Mouse (Mus musculus): ENCODE results near the gene Gpr26. TPM values are rescaled to one million over a fixed set of nuclear protein-coding genes. Genes with fewer than 3 reads are reported as not detected.

The Gpr26 gene
- total and polyA plus RNA-seq, 3 experiments = not detected

DNA sequence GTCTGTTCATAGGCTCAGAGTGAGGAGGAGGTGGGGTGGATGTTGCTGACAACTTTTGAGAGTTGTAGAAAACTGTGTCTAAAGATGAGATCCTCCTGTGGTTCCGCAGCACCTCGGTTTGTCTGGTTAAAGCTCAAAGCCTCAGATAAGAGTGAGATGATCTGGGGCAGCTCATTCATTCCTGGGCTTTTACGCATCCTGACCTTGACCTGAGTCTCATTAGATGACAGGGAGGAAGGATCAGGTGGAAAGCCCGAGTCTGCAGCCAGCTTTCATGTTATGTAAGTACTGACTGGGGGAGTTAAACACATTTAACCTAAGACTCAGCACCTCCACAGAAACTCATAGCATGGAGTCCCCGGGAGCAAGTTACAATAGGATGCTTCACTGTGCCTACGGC, 60.4 kb downstream of the Gpr26 start:
- H3K4me3 ChIP-seq (replicated peaks in 1 of 3; ENCODE audit: low read depth in 2 of 3, low read length in 2 of 3, poor library complexity in 1 of 3) = no peak overlapping the region
- no peak overlapping the region for H3K27ac ChIP-seq (ENCODE audit: insufficient read depth, low read depth)
- no peak overlapping the region for H3K4me2 ChIP-seq (ENCODE audit: insufficient read depth, low read depth, poor library complexity, severe bottlenecking)
- in situ Hi-C loops (cut with MboI; ENCODE audit: low pct_ligation_motif_present, low pct_unique_long_range_greater_than_20kb, low sequenced_read_pairs) (no loop called here), dilution Hi-C loops (cut with MboI; ENCODE audit: extremely low pct_ligation_motif_present, extremely low pct_unique_long_range_greater_than_20kb, low sequenced_read_pairs) (no loop called here)
- no peaks in the 10 kb centered on the region for H3K36me3 ChIP-seq (replicated peaks in 1 of 2; ENCODE audit: control insufficient read depth in 1 of 2, insufficient read depth in 1 of 2, low read length in 1 of 2)
- H3K27me3 ChIP-seq (replicated peaks) = peaks cover 77% of the 10 kb centered on the region
- H3K9me3 ChIP-seq (replicated peaks; ENCODE audit: low read length) = no peaks in the 10 kb centered on the region
- no peak for DNase-seq (ENCODE audit: extremely low read depth)
- no peaks in the 10 kb centered on the region for H3K79me2 ChIP-seq (replicated peaks; ENCODE audit: control insufficient read depth, extremely low read depth, insufficient read depth, poor library complexity, severe bottlenecking)
- H3K4me1 ChIP-seq (ENCODE audit: control insufficient read depth in 1 of 2, insufficient read depth in 2 of 2) = no peaks in the 10 kb centered on the region
- TF ChIP-seq JUN (IDR thresholded peaks at IDR 0.05; ENCODE audit: insufficient read depth, low read depth, low read length) (no peak), EP300 (IDR thresholded peaks at IDR 0.05; ENCODE audit: low read length) (no peak), TBP (conservative IDR thresholded peaks at IDR 0.05; ENCODE audit: low read depth, low read length) (no peak), MXI1 (IDR thresholded peaks at IDR 0.05; ENCODE audit: low read depth, low read length) (no peak), ZNF384 (IDR thresholded peaks at IDR 0.05; ENCODE audit: low read depth, low read length) (no peak), MYC (IDR thresholded peaks at IDR 0.05; ENCODE audit: low read depth, low read length) (no peak), MEF2A (IDR thresholded peaks at IDR 0.05; ENCODE audit: borderline replicate concordance, low read depth, low read length) (no peak), TCF12 (IDR thresholded peaks at IDR 0.05; ENCODE audit: low read depth, low read length) (no peak), SMC3 (IDR thresholded peaks at IDR 0.05; ENCODE audit: low read depth, low read length) (no peak), MAZ (IDR thresholded peaks at IDR 0.05; ENCODE audit: low read depth, low read length) (no peak), IRF4 (IDR thresholded peaks at IDR 0.05; ENCODE audit: low read depth, low read length) (no peak), E2F4 (IDR thresholded peaks at IDR 0.05; ENCODE audit: insufficient replicate concordance, low read depth, low read length) (no peak), SIN3A (IDR thresholded peaks at IDR 0.05; ENCODE audit: low read length) (no peak), ZC3H11A (IDR thresholded peaks at IDR 0.05; ENCODE audit: low read depth, low read length) (no peak), BHLHE40 (IDR thresholded peaks at IDR 0.05; ENCODE audit: low read depth, low read length) (no peak), RCOR1 (conservative IDR thresholded peaks at IDR 0.05; ENCODE audit: low read depth, low read length) (no peak), RAD21 (IDR thresholded peaks at IDR 0.05; ENCODE audit: low read depth, low read length) (no peak), ZMIZ1 (IDR thresholded peaks at IDR 0.05; ENCODE audit: low read depth, low read length) (no peak), NELFE (IDR thresholded peaks at IDR 0.05; ENCODE audit: low read depth, low read length) (no peak), ETS1 (conservative IDR thresholded peaks at IDR 0.05; ENCODE audit: low read depth, low read length) (no peak)
- no peak overlapping the region for H3K9ac ChIP-seq (ENCODE audit: insufficient read depth, low read depth)

DNA sequence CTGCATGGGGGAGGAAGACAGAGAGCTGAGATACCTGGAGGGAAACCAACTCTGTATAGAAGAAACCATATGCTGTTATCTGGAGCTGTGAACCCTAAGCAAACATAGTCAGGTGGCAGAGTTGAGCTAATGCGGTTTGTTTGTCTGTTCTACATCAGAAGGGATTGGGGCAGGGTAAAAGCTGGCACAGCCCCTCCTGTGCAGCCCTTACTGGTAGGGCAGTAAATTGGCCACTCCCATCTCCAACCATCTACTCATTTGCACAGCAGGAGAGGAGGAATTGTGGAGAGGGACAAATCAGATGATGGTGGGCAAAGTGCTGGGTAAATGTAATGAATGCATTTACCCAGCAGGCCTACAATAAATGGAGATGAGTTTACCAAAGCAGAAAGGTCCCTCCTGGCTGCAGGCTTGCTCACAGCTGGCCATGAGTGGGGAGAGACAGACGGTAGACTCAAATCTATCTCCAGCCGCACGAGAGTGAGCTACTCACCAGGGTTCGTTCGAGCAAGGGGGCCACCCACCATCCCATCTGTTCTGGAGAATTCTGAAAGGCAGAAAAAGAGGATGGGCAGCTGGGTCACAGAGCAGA, 65.8 kb downstream of the Gpr26 start:
- H3K9ac ChIP-seq (ENCODE audit: insufficient read depth, low read depth) = no peak overlapping the region
- H3K27ac ChIP-seq (ENCODE audit: insufficient read depth, low read depth) = no peak overlapping the region
- TF ChIP-seq SIN3A (IDR thresholded peaks at IDR 0.05; ENCODE audit: low read length) (no peak), JUND (conservative IDR thresholded peaks at IDR 0.05; ENCODE audit: low read depth, low read length) (no peak), CHD2 (IDR thresholded peaks at IDR 0.05; ENCODE audit: low read length) (no peak), UBTF (IDR thresholded peaks at IDR 0.05; ENCODE audit: low read depth, low read length) (no peak), USF1 (IDR thresholded peaks at IDR 0.05; ENCODE audit: low read depth, low read length) (no peak), EP300 (IDR thresholded peaks at IDR 0.05; ENCODE audit: low read length) (no peak), NRF1 (IDR thresholded peaks at IDR 0.05; ENCODE audit: low read depth, low read length) (no peak), MYC (IDR thresholded peaks at IDR 0.05; ENCODE audit: low read depth, low read length) (no peak), RCOR1 (conservative IDR thresholded peaks at IDR 0.05; ENCODE audit: low read depth, low read length) (no peak), MEF2A (IDR thresholded peaks at IDR 0.05; ENCODE audit: borderline replicate concordance, low read depth, low read length) (no peak), ELF1 (IDR thresholded peaks at IDR 0.05; ENCODE audit: low read depth, low read length) (no peak), KAT2A (IDR thresholded peaks at IDR 0.05; ENCODE audit: insufficient replicate concordance, low read length) (no peak), JUN (IDR thresholded peaks at IDR 0.05; ENCODE audit: insufficient read depth, low read depth, low read length) (no peak), SMC3 (IDR thresholded peaks at IDR 0.05; ENCODE audit: low read depth, low read length) (no peak), RAD21 (IDR thresholded peaks at IDR 0.05; ENCODE audit: low read depth, low read length) (no peak), ETS1 (conservative IDR thresholded peaks at IDR 0.05; ENCODE audit: low read depth, low read length) (no peak), IRF4 (IDR thresholded peaks at IDR 0.05; ENCODE audit: low read depth, low read length) (no peak), POLR2AphosphoS2 (IDR thresholded peaks at IDR 0.05; ENCODE audit: low read depth, low read length) (no peak)
- no peaks in the 10 kb centered on the region for H3K36me3 ChIP-seq (replicated peaks in 1 of 2; ENCODE audit: control insufficient read depth in 1 of 2, insufficient read depth in 1 of 2, low read length in 1 of 2)
- H3K4me3 ChIP-seq (replicated peaks in 1 of 3; ENCODE audit: low read depth in 2 of 3, low read length in 2 of 3, poor library complexity in 1 of 3) = no peak overlapping the region
- no peak overlapping the region for H3K4me2 ChIP-seq (ENCODE audit: insufficient read depth, low read depth, poor library complexity, severe bottlenecking)
- no peaks in the 10 kb centered on the region for H3K9me3 ChIP-seq (replicated peaks; ENCODE audit: low read length)
- dilution Hi-C loops (cut with MboI; ENCODE audit: extremely low pct_ligation_motif_present, extremely low pct_unique_long_range_greater_than_20kb, low sequenced_read_pairs) (no loop called here), in situ Hi-C loops (cut with MboI; ENCODE audit: low pct_ligation_motif_present, low pct_unique_long_range_greater_than_20kb, low sequenced_read_pairs) (no loop called here)
- H3K4me1 ChIP-seq (ENCODE audit: control insufficient read depth in 1 of 2, insufficient read depth in 2 of 2) = no peaks in the 10 kb centered on the region
- H3K27me3 ChIP-seq (replicated peaks) = peaks cover 77% of the 10 kb centered on the region
- no peak for DNase-seq (ENCODE audit: extremely low read depth)
- H3K79me2 ChIP-seq (replicated peaks; ENCODE audit: control insufficient read depth, extremely low read depth, insufficient read depth, poor library complexity, severe bottlenecking) = no peaks in the 10 kb centered on the region

Measured in CH12.LX (cell line).